In genomic region chr11:120011114-120011760, GRCm38 (mm10) we compare ENCODE assay signal across 9 mouse cellular contexts. TPM values are rescaled to one million over a fixed set of nuclear protein-coding genes. Genes with fewer than 3 reads are reported as not detected.
DNase-seq lines count a peak whose midpoint lies in the region; ATAC-seq and TF ChIP-seq lines count a peak whose summit lies in the region.
"Had no signal": no experiment of that assay in that cellular context is flagged by ENCODE, and none has a peak within 500 bp of the region (broad histone marks: within the 10 kb centered on the region; RNA-seq: fewer than 3 reads in every experiment).

No protein-coding gene starts in this region.

- H3K9me3 ChIP-seq in heart, embryonic 14.5 days (ENCODE audit: control insufficient read depth, low read length), result no peaks in the 10 kb centered on the region
- no peaks in the 10 kb centered on the region for H3K9me3 ChIP-seq in midbrain, embryonic 12.5 days
- H3K9me3 ChIP-seq in midbrain, postnatal 0 days (ENCODE audit: low read length), result no peaks in the 10 kb centered on the region
- H3K9me3 ChIP-seq in hindbrain, embryonic 11.5 days (ENCODE audit: control insufficient read depth, low read length), result no peaks in the 10 kb centered on the region
- no peaks in the 10 kb centered on the region for H3K9me3 ChIP-seq in stomach, postnatal 0 days (ENCODE audit: control insufficient read depth, low read length)

- no peak for TF ChIP-seq EP300 in stomach, postnatal 0 days (optimal IDR thresholded peaks at IDR 0.05)

- H3K4me3 ChIP-seq in heart, embryonic 14.5 days (ENCODE audit: control insufficient read depth in 1 of 2, insufficient read depth in 1 of 2, low read depth in 1 of 2, low read length in 2 of 2), result peak overlapping the region in 1 of 2 experiments; percentile 20; a peak in 1 of 4 replicates
- no peak overlapping the region for H3K4me3 ChIP-seq in midbrain, embryonic 12.5 days
- H3K4me3 ChIP-seq in midbrain, postnatal 0 days (ENCODE audit: low read depth, low read length), result no peak overlapping the region
- H3K4me3 ChIP-seq in hindbrain, embryonic 11.5 days (ENCODE audit: low read depth, low read length), result no peak overlapping the region
- H3K4me3 ChIP-seq in stomach, postnatal 0 days (ENCODE audit: low read depth, low read length), result no peak overlapping the region

- H3K4me1 ChIP-seq in heart, embryonic 14.5 days (ENCODE audit: control insufficient read depth in 2 of 2, insufficient read depth in 2 of 2, low read length in 2 of 2), result peaks cover 11 to 24% of the 10 kb centered on the region in 2 experiments
- H3K4me1 ChIP-seq in midbrain, embryonic 12.5 days, result peaks cover 22% of the 10 kb centered on the region
- H3K4me1 ChIP-seq in midbrain, postnatal 0 days (ENCODE audit: insufficient read depth, low read length), result 0 out of 2 replicates have a peak, but pooled peaks cover 4% of the 10 kb centered on the region
- peaks cover 12% of the 10 kb centered on the region for H3K4me1 ChIP-seq in hindbrain, embryonic 11.5 days (replicated peaks; ENCODE audit: control insufficient read depth, insufficient read depth, low read length)
- H3K4me1 ChIP-seq in stomach, postnatal 0 days (replicated peaks; ENCODE audit: control insufficient read depth, insufficient read depth), result peaks cover 3% of the 10 kb centered on the region; the same call in 1 of the 2 replicates

- no peak for DNase-seq in heart, adult 18-20 months
- DNase-seq in midbrain, postnatal 0 days (ENCODE audit: low spot score), result no peak
- no peak for DNase-seq in hindbrain, embryonic 11.5 days (ENCODE audit: low spot score)
- no peak for DNase-seq in stomach, postnatal 0 days (ENCODE audit: low spot score)
- DNase-seq in layer of hippocampus, adult 8-10 months (ENCODE audit: low spot score in 2 of 2), result no peak
- DNase-seq: lung, postnatal 14 days; thymus, adult 18-20 months had no signal

- no peak for ATAC-seq in heart, embryonic 14.5 days (ENCODE audit: insufficient number of reproducible peaks, insufficient read depth, low FRiP score, low read depth)
- ATAC-seq in midbrain, embryonic 12.5 days (ENCODE audit: low FRiP score, low read depth), result no peak
- no peak for ATAC-seq in midbrain, postnatal 0 days (ENCODE audit: low FRiP score)
- 0 out of 2 replicates have a peak, but pooled peaks have one; percentile 5 for ATAC-seq in hindbrain, embryonic 11.5 days (ENCODE audit: low FRiP score)
- no peak for ATAC-seq in stomach, postnatal 0 days (ENCODE audit: low FRiP score, low TSS enrichment)

- 0 out of 2 replicates have a peak overlapping the region, but pooled peaks have one; percentile 31 for H3K9ac ChIP-seq in heart, embryonic 14.5 days (ENCODE audit: low read length)
- no peak overlapping the region for H3K9ac ChIP-seq in midbrain, embryonic 12.5 days (replicated peaks)
- H3K9ac ChIP-seq in midbrain, postnatal 0 days (replicated peaks; ENCODE audit: low read length, poor library complexity, severe bottlenecking), result no peak overlapping the region
- no peak overlapping the region for H3K9ac ChIP-seq in hindbrain, embryonic 11.5 days (ENCODE audit: low read depth, low read length)
- no peak overlapping the region for H3K9ac ChIP-seq in stomach, postnatal 0 days (ENCODE audit: low read length)

- H3K27ac ChIP-seq in heart, embryonic 14.5 days (replicated peaks in 1 of 2; ENCODE audit: control insufficient read depth in 1 of 2, insufficient read depth in 1 of 2, low read depth in 2 of 2, low read length in 2 of 2), result no peak overlapping the region
- no peak overlapping the region for H3K27ac ChIP-seq in midbrain, embryonic 12.5 days (replicated peaks)
- no peak overlapping the region for H3K27ac ChIP-seq in midbrain, postnatal 0 days (ENCODE audit: low read depth, low read length)
- no peak overlapping the region for H3K27ac ChIP-seq in hindbrain, embryonic 11.5 days (ENCODE audit: low read depth, low read length)
- H3K27ac ChIP-seq in stomach, postnatal 0 days (replicated peaks), result no peak overlapping the region

- H3K36me3 ChIP-seq in heart, embryonic 14.5 days (ENCODE audit: control insufficient read depth, insufficient read depth, low read length), result no peaks in the 10 kb centered on the region
- H3K36me3 ChIP-seq in midbrain, embryonic 12.5 days, result 0 out of 2 replicates have a peak, but pooled peaks cover 4% of the 10 kb centered on the region
- H3K36me3 ChIP-seq in midbrain, postnatal 0 days (ENCODE audit: insufficient read depth, low read length), result peaks cover 73% of the 10 kb centered on the region
- H3K36me3 ChIP-seq in hindbrain, embryonic 11.5 days (ENCODE audit: control insufficient read depth, insufficient read depth, low read length), result no peaks in the 10 kb centered on the region
- no peaks in the 10 kb centered on the region for H3K36me3 ChIP-seq in stomach, postnatal 0 days (ENCODE audit: control insufficient read depth, insufficient read depth, low read length)

- TF ChIP-seq CTCF in midbrain, postnatal 0 days (IDR thresholded peaks at IDR 0.05), result no peak
- TF ChIP-seq CTCF in stomach, postnatal 0 days (IDR thresholded peaks at IDR 0.05; ENCODE audit: low read depth), result no peak

- H3K4me2 ChIP-seq in heart, embryonic 14.5 days (ENCODE audit: low read length), result peak overlapping the region; percentile 62
- peak overlapping the region; percentile 21; the same call in 1 of the 2 replicates for H3K4me2 ChIP-seq in midbrain, embryonic 12.5 days (replicated peaks)
- H3K4me2 ChIP-seq in midbrain, postnatal 0 days (ENCODE audit: low read depth, low read length, poor library complexity, severe bottlenecking), result no peak overlapping the region
- no peak overlapping the region for H3K4me2 ChIP-seq in hindbrain, embryonic 11.5 days (replicated peaks; ENCODE audit: low read depth, low read length)
- H3K4me2 ChIP-seq in stomach, postnatal 0 days (replicated peaks; ENCODE audit: low read depth), result 0 out of 2 replicates have a peak overlapping the region, but pooled peaks have one; percentile 8

- peaks cover 9% of the 10 kb centered on the region for H3K27me3 ChIP-seq in heart, embryonic 14.5 days (ENCODE audit: control insufficient read depth, insufficient read depth, low read length)
- H3K27me3 ChIP-seq in midbrain, embryonic 12.5 days, result peaks cover 28% of the 10 kb centered on the region
- H3K27me3 ChIP-seq in midbrain, postnatal 0 days (ENCODE audit: insufficient read depth, low read length), result no peaks in the 10 kb centered on the region
- peaks cover 5% of the 10 kb centered on the region; the same call in 1 of the 2 replicates for H3K27me3 ChIP-seq in hindbrain, embryonic 11.5 days (ENCODE audit: control insufficient read depth, insufficient read depth, low read length)
- H3K27me3 ChIP-seq in stomach, postnatal 0 days (ENCODE audit: control insufficient read depth, insufficient read depth, low read length), result no peaks in the 10 kb centered on the region

- WGBS in heart, embryonic 14.5 days, result 73% methylated on average over 11 of the region's 11 CpGs
- 75% methylated on average over 11 of the region's 11 CpGs for WGBS in midbrain, embryonic 12.5 days
- 75% methylated on average over 11 of the region's 11 CpGs for WGBS in midbrain, postnatal 0 days
- 67% methylated on average over 11 of the region's 11 CpGs for WGBS in hindbrain, embryonic 11.5 days
- WGBS in stomach, postnatal 0 days, result 70% methylated on average over 11 of the region's 11 CpGs

RNA-seq across cellular contexts. Expression of gene Aatk, which starts 35.7 kb away (rescaled TPM):
- polyA plus RNA-seq in heart, embryonic 14.5 days (2014; fragmentation: Nextera tagmentation; extraction: Ambion mirVana), result 0.43 and 1.1 TPM in 2 replicates
- total RNA-seq in heart, adult 18-20 months (2021), result 1 to 10 TPM; 3.8 to 4.3 TPM
- 7.7 and 8.8 TPM in 2 replicates for polyA plus RNA-seq in midbrain, embryonic 12.5 days (2016; fragmentation: Nextera tagmentation; extraction: Ambion mirVana)
- total RNA-seq in midbrain, postnatal 0 days (2014; rRNA removed), result 170 and 178 TPM in 2 replicates
- polyA plus RNA-seq in midbrain, postnatal 0 days (2015; fragmentation: Nextera tagmentation; extraction: Ambion mirVana), result 44.9 and 46.9 TPM in 2 replicates
- 1.9 TPM in 2 replicates for polyA plus RNA-seq in hindbrain, embryonic 11.5 days (2014; fragmentation: Nextera tagmentation; extraction: Ambion mirVana)
- polyA plus RNA-seq in stomach, postnatal 0 days (2015; fragmentation: Nextera tagmentation; extraction: Ambion mirVana), result 1.6 and 2.1 TPM in 2 replicates
- 100 to 1,000 TPM; 217 to 247 (median 224) TPM for total RNA-seq in layer of hippocampus, adult 8-10 months (2022)

Comparison
In these comparisons a context has a peak if more than half of its experiments do, and no peak if none do; other contexts are left out.
1. H3K4me2 ChIP-seq: peak in heart, embryonic 14.5 days (single experiment), midbrain, embryonic 12.5 days (single experiment) and stomach, postnatal 0 days (single experiment); none in midbrain, postnatal 0 days (single experiment) and hindbrain, embryonic 11.5 days (single experiment).